Comparison of ENCODE assay signal across 13 mouse cellular contexts in genomic region chr8:93734818-93735217, GRCm38 (mm10).
DNase-seq lines count a peak whose midpoint lies in the region; ATAC-seq and TF ChIP-seq lines count a peak whose summit lies in the region.
"Had no signal": no experiment of that assay in that cellular context is flagged by ENCODE, and none has a peak within 500 bp of the region (broad histone marks: within the 10 kb centered on the region; RNA-seq: fewer than 3 reads in every experiment).

No protein-coding gene starts in this region.

- H3K27ac ChIP-seq in forebrain, embryonic 14.5 days (ENCODE audit: low read depth, low read length), result no peak overlapping the region
- no peak overlapping the region for H3K27ac ChIP-seq in forebrain, embryonic 16.5 days (ENCODE audit: low read length)
- no peak overlapping the region for H3K27ac ChIP-seq in midbrain, embryonic 16.5 days (ENCODE audit: low read length)
- H3K27ac ChIP-seq in left cerebral cortex, adult 2 months, result no peak overlapping the region
- H3K27ac ChIP-seq: liver, embryonic 12.5 days had no signal

- CTCF ChIA-PET in Patski (lab: Charles Lee), result interaction anchor here (1.0 kb wide), 1 partner anchor 31 kb away, joined by 3 read pairs; no protein-coding TSS in a partner anchor

- peaks cover 21% of the 10 kb centered on the region for H3K4me1 ChIP-seq in forebrain, embryonic 14.5 days (ENCODE audit: control insufficient read depth, insufficient read depth, low read length)
- peaks cover 15% of the 10 kb centered on the region for H3K4me1 ChIP-seq in forebrain, embryonic 16.5 days (replicated peaks; ENCODE audit: control insufficient read depth, insufficient read depth, low read length)
- H3K4me1 ChIP-seq in midbrain, embryonic 16.5 days (ENCODE audit: control insufficient read depth, insufficient read depth, low read length), result peaks cover 6% of the 10 kb centered on the region; the same call in 1 of the 2 replicates
- H3K4me1 ChIP-seq: liver, embryonic 12.5 days had no signal

- H3K36me3 ChIP-seq in forebrain, embryonic 14.5 days (ENCODE audit: control insufficient read depth, insufficient read depth, low read length), result no peaks in the 10 kb centered on the region
- no peaks in the 10 kb centered on the region for H3K36me3 ChIP-seq in forebrain, embryonic 16.5 days (ENCODE audit: control insufficient read depth, insufficient read depth)
- H3K36me3 ChIP-seq in midbrain, embryonic 16.5 days (ENCODE audit: control insufficient read depth, insufficient read depth, low read length), result no peaks in the 10 kb centered on the region
- H3K36me3 ChIP-seq: liver, embryonic 12.5 days had no signal

- intact Hi-C loops in heart, postnatal 10 days (cut with DNase I), result no loop called here
- intact Hi-C loops in left cerebral cortex, adult 2 months (cut with DNase I), result no loop called here

- in situ Hi-C loops in Patski (cut with MboI; ENCODE audit: low pct_unique_long_range_greater_than_20kb), result no loop called here

- WGBS in forebrain, embryonic 14.5 days, result 27% methylated on average over 4 of the region's 4 CpGs
- 34% methylated on average over 4 of the region's 4 CpGs for WGBS in forebrain, embryonic 16.5 days
- 77% methylated on average over 4 of the region's 4 CpGs for WGBS in midbrain, embryonic 16.5 days

- ATAC-seq in forebrain, embryonic 14.5 days, result peak; percentile 40; the same call in 1 of the 2 replicates
- ATAC-seq in forebrain, embryonic 16.5 days, result no peak
- no peak for ATAC-seq in Patski
- no peak for ATAC-seq in midbrain, embryonic 16.5 days
- ATAC-seq: CD4-positive, CD25-positive, alpha-beta regulatory T cell, adult 4 months; hindbrain, embryonic 16.5 days; liver, embryonic 12.5 days had no signal

- no peaks in the 10 kb centered on the region for H3K9me3 ChIP-seq in forebrain, embryonic 14.5 days (replicated peaks; ENCODE audit: control insufficient read depth, low read length)
- H3K9me3 ChIP-seq in forebrain, embryonic 16.5 days (ENCODE audit: control insufficient read depth, low read length), result 0 out of 2 replicates have a peak, but pooled peaks cover 2% of the 10 kb centered on the region
- H3K9me3 ChIP-seq in midbrain, embryonic 16.5 days (replicated peaks; ENCODE audit: control insufficient read depth, low read length, poor library complexity, severe bottlenecking), result no peaks in the 10 kb centered on the region
- H3K9me3 ChIP-seq: liver, embryonic 12.5 days had no signal

- no peak for TF ChIP-seq CTCF in Patski (IDR thresholded peaks at IDR 0.05)
- TF ChIP-seq CTCF in left cerebral cortex, adult 2 months (IDR thresholded peaks at IDR 0.05), result no peak

- POLR2A ChIA-PET in Patski (lab: Charles Lee), result interaction anchor here (0.9 kb wide), 1 partner anchor 9 kb away, joined by 3 read pairs; no protein-coding TSS in a partner anchor

- H3K27me3 ChIP-seq in forebrain, embryonic 14.5 days (replicated peaks; ENCODE audit: control insufficient read depth, insufficient read depth, low read length), result no peaks in the 10 kb centered on the region
- H3K27me3 ChIP-seq in forebrain, embryonic 16.5 days (replicated peaks; ENCODE audit: control insufficient read depth, insufficient read depth, low read length), result no peaks in the 10 kb centered on the region
- no peaks in the 10 kb centered on the region for H3K27me3 ChIP-seq in Patski
- H3K27me3 ChIP-seq in midbrain, embryonic 16.5 days (ENCODE audit: control insufficient read depth, insufficient read depth, low read depth, low read length), result no peaks in the 10 kb centered on the region
- H3K27me3 ChIP-seq: liver, embryonic 12.5 days had no signal

- peak; percentile 74 for DNase-seq in forebrain, embryonic 14.5 days (ENCODE audit: low spot score)
- peak; percentile 44 for DNase-seq in Patski (ENCODE audit: low read depth, low spot score)
- peak; percentile 33 to 61 for DNase-seq in cerebellum, postnatal 25 days
- peak; percentile 61 to 66 for DNase-seq in heart, postnatal 10 days
- no peak for DNase-seq in left cerebral cortex, adult 2 months (ENCODE audit: extremely low spot score in 1 of 2, low spot score in 2 of 2)
- DNase-seq: adrenal gland, postnatal 10 days; kidney, adult 2 months; lung, postnatal 36 days had no signal

- no peak overlapping the region for H3K4me3 ChIP-seq in forebrain, embryonic 14.5 days (ENCODE audit: low read depth, low read length)
- H3K4me3 ChIP-seq in forebrain, embryonic 16.5 days (replicated peaks; ENCODE audit: low read length), result no peak overlapping the region
- no peak overlapping the region for H3K4me3 ChIP-seq in midbrain, embryonic 16.5 days (ENCODE audit: low read depth, low read length)
- H3K4me3 ChIP-seq in left cerebral cortex, adult 2 months, result no peak overlapping the region
- H3K4me3 ChIP-seq: liver, embryonic 12.5 days had no signal

- H3K9ac ChIP-seq in forebrain, embryonic 14.5 days (ENCODE audit: low read length), result no peak overlapping the region
- no peak overlapping the region for H3K9ac ChIP-seq in forebrain, embryonic 16.5 days (replicated peaks; ENCODE audit: low read depth, low read length)
- H3K9ac ChIP-seq in midbrain, embryonic 16.5 days (ENCODE audit: low read depth, low read length), result no peak overlapping the region
- H3K9ac ChIP-seq: liver, embryonic 12.5 days had no signal

- H3K4me2 ChIP-seq in forebrain, embryonic 14.5 days (ENCODE audit: low read length), result no peak overlapping the region
- H3K4me2 ChIP-seq in forebrain, embryonic 16.5 days (ENCODE audit: low read length), result no peak overlapping the region
- no peak overlapping the region for H3K4me2 ChIP-seq in midbrain, embryonic 16.5 days (ENCODE audit: low read length)
- H3K4me2 ChIP-seq: liver, embryonic 12.5 days had no signal

Comparison
In these comparisons a context has a peak if more than half of its experiments do, and no peak if none do; other contexts are left out.
1. DNase-seq: peak in forebrain, embryonic 14.5 days (single experiment), Patski (single experiment), cerebellum, postnatal 25 days (2 of 2) and heart, postnatal 10 days (2 of 2); none in left cerebral cortex, adult 2 months (0 of 2).